Mouse (Mus musculus) right cerebral cortex, adult 18-20 months (tissue): Measurements from ENCODE around the gene Efcc1.

Experiments used
- DNase-seq: peaks from one replicate; pipeline ENCODE4 v3.0.0; 2022; ENCODE audit warnings: mixed read lengths

Gene Efcc1

DNA sequence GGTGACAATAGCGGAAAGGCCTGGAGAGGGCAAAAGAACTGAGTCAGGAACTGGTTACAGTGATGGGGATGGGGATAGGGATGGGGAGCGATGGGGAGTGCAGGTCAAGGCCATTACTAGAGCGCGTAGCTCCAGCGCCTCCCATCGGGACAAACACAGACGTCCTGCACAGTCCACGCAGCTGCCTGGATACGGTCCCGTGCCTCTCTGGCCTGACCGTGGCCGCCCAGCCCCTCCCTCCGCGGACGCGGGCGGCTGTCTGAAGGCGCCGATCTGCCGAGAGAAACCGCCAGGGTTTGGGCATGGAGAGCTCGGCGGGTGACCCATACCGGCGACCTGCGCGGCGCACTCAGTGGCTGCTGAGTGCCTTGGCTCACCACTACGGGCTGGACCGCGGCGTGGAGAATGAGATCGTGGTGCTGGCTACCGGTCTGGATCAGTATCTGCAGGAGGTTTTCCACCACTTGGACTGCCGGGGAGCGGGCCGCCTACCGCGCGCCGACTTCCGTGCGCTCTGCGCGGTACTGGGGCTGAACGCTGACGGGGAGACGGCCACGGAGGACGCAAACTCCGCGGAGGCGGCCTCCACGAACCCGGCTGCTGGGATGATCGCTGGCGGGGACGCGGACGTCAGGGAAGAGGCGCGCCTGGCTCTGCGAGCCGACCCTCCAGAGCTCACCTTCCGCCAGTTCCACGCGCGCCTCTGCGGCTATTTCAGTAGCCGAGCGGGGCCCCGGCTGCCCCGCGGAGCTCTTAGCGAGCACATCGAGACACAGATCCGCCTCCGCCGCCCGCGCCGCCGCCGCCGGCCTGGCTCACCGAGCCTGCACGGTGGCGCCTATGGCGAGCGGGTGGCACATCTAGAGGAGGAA, at the start of gene Efcc1:
TSS of gene Efcc1 (plus strand) at position 279 of the 872 bp plus-strand sequence.
- DNase-seq, result peak; percentile 68

DNA sequence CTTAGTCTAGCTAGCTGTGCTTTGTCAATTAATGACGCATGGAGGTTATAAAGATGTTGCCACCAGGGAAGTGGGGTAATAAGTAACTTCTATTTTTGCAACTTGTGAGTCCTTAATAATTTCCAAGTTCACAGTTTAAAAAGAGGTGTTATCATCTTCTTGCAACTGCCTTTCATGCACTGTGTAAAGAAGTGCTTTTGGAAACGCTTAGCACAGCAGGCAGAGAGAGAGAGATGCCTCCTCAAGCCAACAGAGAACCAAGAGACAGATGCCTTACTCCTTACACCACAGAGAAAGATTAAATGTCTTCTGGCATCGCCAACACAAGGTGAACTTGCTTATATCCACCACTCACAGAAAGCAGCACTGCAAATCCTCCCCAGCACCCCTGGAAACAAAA, 34.7 kb upstream of the Efcc1 start:
- DNase-seq, result no peak

DNA sequence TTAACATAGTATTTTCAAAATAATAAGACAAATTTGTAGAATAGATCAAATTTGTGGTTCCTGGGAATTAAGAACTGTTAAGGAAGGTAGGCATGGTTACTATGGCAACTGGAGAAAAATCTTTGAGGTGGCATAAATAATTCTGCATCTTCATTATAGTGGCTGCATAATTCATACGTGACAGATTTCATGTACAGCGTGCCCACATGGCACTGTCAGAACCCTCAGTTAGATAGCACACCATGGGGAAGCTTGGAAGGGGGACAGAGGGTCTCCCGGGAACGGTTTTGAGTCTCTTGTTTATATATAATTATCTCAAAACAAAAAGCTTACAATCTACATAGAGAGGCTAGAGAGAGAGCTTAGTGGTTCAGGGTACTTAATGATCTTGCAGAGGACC, 34.1 kb upstream of the Efcc1 start:
- DNase-seq, result no peak

DNA sequence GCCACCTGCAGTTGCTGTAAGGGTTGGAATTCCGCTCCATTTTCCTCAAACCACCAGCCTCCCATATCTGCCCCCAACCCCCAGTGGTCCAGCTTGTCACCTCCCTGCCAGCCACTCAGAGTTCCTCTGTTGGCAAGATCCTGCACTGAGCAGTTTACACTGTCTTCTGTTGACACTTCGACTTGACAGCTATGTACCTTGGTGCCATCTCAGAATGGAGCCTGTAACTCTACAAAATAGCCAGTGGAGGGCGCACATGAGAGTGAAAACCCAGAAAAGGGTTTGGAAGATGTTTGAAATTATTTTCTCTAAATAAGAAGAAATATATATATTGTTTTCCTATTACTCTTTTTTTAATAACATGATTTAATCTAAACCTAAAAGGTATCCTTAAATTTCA, 24.4 kb upstream of the Efcc1 start:
- DNase-seq, result no peak

DNA sequence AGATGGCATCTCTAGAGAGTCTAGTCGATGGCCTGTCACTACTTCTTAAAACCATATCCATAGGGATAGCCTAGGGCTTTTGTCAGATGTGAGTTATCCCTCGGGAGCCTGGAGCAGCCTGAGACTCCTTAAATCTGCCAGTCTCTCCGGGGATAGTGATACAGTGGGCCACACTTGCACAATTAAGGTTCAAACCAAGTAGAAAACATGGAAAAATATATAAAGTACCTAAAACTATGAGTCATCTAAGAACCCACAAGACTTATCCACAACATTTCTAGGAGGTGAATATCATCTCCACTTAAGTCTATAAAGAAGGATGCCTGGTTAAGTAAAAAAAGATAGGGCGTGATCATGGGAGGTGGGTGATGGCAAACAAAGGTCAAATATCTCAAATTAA, 18.4 kb upstream of the Efcc1 start:
- DNase-seq, result no peak

DNA sequence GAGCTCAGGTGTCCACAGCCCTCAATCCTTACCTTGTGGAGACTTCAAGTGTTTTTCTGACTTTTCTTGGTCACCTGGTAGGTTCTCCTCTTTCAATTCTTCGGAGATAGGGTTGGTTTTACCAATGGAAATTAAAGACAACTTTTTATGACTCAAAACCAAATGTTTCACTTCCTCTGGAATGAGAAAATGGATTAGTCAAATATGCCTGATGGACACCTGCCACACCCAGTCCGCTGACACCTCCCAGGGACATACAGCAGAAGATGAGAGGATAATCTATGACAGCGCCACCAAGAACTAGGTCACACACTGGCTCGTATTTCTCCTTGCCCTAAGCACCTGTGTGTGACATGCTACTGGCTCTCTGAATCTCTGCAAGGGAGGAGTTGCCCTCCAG, 16.6 kb upstream of the Efcc1 start:
- DNase-seq, result no peak

DNA sequence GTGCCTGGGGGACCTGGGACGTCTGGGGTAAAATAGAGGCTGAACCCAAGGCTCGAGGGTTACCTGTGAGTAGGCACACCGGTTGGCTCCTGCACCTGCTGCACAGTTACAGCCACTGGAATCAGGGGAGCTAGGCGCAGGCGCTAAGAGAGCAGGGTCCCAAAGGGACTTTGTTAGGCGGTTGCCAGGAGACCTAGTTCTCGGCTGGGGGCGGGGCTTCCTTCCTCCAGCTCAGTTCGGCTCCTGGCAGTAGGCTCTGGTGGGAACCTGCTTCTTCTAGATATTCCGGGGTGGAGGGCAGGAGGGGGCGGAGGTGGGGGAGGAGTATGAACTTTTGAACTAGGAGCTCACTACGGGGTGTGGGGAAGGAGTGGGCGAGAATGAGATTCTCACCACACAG, 8.0 kb upstream of the Efcc1 start:
- peak; percentile 63 for DNase-seq

DNA sequence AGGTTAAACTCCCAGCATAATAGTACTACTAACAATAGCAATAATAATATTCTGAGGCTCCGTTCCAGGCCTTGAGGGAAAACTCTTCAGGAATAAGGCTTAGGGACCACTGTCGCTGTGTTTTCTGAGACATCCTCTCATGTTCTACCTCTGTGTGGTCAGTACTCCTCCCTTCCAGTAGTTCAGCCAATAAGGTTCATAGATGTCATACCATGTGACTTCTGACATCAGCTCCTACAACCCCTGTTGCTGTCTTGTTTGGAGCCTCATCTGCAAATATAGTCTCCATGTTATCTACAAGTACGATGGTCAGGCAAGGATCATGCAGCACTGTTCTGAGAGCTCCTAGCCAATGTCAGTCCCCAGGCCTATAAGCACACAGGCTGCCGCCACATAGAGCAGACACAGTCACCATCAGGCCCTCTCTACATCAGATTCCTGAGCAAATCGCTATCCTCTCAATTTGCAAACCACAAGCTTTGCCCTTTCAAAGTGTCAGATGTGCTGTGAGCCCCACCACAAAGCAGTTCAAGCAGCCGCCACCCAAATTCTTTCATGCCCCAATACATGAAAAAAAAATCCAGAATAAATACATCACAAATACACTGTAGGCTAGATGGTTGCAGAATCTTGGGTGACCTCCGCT, 5.3 kb upstream of the Efcc1 start:
- DNase-seq, result no peak

DNA sequence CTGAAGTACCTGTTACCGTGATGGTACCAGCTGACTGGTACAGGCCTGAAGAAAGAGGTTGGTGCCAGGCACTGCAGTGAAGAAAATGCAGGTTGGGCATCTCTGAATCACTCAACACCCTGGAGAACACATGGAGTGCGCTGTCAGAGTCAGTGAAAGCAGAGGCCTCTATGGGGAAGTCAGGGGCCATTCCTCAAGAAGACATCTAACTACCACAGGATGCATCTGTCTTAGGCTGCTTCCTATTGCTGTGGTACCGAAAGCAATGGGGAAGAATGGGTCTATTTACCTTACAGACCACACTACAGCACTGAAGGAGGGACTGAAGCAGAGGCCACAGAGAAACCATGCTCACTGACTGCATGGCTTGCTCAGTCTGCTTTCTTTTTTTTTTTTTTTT, 2.6 kb upstream of the Efcc1 start:
- no peak for DNase-seq

DNA sequence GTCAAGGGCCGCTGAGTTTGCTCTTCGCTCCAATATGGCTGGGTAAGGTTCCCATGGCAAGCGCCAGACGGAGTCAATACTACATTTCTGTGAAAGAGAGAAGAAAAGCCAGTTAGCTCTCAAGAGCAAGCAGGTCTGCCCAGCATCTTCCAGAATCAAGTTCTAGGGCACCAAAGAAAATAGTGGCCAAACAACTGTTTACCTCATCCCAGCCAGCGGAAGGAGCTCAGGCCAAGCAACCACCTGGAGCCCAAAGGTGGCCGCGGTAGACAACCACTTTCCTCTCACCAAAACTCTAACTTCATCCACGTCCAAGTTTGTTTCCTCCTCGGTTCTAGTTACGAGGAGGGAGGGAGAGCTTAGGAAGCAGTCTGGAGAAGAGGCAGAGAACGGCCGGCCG, 528 bp upstream of the Efcc1 start:
- no peak for DNase-seq

DNA sequence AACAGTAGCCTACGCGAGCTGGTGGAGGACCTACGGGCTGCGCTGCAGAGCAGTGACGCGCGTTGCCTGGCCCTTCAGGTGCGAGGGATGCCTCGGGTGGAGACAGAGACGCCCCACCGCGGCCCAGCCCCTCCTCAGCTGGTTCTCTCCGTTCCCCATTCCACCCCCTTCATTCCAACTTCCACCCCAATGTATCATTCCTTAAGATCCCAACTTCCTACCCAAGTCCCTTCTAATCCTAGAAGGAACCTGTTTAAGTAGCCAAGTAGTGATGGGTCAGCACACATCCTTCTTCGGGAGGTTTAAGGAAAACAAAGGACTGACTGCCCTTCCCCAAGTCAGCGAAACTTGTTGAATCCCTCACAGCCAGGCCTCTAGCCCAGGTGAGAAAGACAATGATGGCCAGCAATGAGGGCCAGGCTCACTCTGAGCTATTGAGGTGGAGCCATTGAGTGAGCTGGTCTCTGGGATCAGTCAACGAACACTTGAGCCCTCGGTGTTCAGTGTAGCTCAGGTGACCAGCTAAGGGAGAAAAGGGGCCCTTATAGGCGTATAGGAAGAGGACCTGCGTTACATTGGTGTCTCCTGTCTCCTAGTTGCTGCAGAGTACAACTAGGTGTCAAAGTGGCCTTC, 910 bp downstream of the Efcc1 start:
- DNase-seq, result no peak

DNA sequence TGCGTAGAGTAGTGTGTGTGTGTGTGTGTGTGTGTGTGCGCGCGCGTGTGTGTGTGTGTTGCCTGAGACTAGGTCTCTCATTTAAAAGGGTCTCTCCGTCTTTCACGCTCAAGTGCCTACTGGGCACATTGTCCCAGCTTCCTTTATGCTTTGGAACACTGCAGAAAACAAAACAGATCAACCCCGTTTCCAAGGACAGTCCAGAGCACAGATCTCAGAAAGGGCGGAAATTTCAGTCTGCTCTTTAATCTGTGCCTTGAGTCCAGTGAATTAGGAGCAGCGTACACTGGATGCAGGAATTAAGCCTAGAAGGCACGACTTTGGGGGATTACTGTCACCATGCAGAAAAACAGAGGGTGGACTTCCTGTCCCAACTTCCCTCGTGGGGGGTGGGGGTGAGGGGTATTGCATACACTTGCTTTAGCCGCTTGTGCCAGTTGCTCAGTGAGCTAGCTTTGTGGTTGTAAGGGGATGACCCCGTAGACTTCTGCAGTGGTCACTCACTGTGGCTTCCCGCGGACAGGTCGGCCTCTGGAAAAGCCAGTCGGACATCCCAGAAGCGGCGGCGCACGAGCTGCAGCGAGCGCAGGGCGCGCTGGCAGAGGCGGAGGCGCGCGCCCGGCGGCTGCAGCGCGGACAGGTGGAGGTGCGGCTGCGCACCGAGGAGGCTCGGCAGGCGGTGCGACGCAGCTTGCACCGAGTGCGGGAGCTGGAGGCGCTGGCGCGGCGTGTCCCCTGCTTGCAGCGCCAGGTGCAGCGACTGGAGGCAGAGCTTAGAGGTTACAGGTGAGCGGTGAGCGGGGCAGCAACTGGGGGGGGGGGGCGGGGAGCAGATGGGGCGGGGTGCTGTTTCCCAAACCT, 1.7 kb downstream of the Efcc1 start:
- DNase-seq, result no peak

DNA sequence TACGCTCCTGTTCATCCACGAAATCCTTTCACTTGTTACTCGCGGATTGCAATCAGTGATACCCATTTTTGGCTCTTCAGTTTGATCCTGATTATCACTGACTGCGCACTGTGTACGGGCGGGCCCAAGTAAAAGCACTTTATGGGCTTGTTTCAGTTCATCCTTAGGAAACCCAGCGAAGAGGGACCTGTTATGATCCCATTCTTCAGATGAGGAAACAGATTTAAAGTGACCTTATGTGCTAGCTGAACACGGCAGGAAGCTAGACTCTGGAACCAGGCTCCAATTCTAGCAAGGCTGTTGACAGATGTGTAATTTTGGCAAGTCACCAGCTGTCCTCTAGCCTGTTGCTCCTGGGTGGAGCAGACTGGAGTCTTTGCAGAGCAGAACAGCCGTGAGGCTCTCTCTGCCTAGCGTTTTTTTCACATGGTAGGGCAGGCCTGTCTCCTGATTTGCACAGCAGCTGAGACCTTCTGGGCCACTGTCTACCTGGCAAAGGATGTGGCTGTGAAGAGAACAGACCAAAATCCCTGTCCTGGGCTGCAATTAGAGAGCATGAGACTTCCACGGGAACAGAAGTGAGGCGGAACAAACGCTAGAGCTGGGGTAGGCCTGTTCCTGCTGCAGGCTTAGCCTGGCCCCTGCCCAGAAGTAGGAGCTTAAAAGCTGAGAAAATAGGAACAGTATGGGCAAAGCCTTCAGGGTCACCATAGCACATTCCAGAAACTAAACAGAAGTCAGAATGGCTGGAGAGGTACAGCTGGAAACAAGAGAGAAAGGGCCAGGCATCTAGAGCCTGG, 2.7 kb downstream of the Efcc1 start:
- DNase-seq, result no peak

DNA sequence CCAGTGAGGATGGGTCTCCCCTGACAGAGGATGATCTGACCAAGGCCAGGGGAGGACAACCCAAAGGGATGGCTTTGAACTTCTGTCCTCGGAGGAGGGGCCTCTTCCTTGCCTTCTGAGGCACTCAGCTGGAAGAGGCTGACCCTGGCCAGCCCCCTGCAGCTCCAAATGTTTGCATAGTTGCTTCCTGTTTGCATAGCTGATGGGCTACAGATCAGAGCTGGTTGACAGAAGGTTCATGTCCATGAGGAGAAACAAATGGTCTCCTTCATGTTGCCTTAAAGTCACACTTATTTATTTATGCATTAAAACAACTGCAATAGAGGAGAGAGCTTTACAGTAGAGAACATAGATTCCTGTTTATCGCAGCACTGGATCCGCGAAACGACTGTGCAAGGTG, 3.5 kb downstream of the Efcc1 start:
- DNase-seq, result no peak

DNA sequence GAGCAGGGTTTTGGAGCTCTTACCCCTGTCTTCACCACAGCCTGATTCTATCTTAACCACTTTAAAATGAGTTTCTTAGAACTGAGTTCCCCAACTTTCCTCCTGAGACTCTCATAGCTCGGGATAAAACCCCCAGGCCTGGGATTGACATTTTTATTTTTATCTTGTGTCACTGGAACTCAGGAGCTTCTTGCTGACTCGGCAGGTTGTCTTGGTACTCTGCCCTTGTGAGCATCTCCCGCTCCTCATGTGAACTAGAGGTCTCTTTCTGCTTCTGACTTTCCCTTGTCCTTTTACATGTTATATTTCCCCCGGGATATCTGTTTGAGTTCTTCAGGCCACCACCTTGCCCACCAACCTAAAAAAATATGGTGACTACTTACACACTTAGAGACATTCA, 6.3 kb downstream of the Efcc1 start:
- no peak for DNase-seq

DNA sequence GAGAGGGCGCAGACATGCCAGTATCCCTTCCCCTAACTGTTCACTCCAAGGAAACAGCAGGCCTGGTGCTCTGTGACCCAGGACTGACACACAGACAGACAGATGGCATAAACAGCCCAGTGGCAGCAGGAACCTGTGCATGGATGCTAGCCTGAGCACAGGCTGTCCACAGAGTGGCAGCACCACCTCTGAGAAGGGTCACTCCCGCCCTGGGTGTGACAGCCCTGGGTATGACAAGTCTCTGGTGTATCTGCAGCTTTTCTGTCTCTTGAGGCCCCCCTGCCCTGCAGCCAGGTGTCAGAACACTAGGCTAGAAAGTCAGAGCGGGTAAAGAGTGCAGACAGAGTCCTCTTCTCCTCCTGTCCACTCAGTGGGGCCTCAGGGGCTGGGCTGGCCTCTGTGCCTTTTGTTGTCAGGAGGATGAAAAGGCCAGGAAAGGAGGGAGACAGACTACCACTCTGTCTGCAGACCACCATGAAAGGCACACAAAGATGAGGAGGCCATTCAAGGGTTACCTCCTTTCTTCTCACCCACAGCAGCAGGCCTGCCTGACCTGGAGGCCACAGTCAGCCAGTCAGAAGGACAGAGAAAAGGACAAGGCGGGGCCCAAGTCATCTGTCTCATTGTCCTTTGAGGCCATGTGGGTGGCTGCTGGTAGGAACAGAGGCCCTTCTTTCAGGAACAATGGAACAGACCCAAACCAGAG, 7.4 kb downstream of the Efcc1 start:
- DNase-seq, result no peak

DNA sequence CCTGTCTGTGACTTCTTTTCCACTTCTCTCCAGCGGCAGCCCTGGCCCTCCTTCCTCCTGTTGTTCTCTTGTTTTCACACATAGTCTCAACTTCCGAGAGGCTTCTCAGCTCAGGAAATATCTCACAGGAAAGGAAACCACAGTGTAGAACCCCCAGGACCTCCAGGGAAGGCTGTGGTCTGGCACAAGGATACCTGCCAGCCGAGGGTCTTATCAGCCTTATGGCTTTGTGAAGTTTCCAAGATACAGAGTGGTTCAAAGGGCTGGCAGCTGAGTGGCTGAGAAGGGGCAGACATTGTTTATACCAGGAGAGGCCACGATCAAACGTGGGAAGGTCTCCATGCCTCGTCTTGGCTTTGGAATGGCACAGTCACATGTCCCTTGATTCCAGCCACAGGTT, 9.2 kb downstream of the Efcc1 start:
- no peak for DNase-seq

DNA sequence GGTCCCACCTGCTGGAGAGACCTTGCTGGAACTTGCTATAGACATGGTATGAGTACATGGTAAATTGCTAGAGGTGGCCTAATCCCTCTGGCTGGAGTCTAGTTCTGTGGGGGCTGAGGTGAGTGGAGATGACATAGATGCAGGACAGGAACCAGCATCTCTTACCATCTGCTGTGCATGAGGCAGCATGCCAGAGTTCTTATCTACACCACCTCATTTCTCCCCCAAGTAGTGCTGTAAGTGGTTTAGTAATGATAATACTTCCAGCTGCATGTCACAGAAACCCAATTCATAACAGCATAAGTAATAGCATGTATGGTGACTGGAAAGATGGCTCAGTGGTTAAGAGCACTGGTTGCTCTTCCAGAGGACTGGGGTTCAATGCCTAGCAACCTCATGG, 9.8 kb downstream of the Efcc1 start:
- no peak for DNase-seq

DNA sequence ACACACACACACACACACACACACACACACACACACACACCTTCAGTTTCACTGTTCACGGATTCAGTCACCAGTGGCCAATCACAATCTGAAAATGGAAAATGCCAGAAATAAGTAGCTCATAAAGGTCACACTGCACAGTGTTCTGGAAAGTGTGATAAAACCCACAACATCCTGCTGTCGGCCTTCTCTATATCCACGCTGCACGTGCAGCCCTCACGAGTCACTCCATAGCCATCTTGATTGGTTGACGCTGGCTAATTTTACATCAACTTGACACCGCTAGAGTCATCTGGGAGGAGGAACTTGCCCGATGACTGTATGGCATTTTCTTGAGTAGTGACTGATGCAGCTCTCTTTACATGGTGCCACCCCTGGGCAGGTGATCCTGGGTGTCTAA, 11.3 kb downstream of the Efcc1 start:
- DNase-seq, result no peak

DNA sequence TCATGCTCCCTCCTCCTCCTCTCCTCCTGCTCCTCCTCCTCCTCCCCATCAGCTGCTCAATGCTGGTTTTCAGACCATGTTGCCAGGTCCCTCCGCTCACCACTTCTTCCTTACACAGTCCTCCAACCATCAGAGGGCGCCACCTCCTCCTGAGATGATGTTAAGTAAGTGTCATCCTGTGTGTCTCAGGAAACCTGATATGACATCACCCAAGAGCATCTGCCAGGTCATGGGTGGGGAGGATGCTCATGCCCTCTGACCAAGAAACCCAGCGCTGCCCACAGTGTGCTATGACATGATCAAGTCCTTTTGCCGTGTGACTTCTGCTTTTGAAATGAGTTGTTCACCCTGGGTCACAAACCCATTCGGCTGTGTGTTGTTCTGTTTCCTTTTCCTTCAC, 12.1 kb downstream of the Efcc1 start:
- no peak for DNase-seq

DNA sequence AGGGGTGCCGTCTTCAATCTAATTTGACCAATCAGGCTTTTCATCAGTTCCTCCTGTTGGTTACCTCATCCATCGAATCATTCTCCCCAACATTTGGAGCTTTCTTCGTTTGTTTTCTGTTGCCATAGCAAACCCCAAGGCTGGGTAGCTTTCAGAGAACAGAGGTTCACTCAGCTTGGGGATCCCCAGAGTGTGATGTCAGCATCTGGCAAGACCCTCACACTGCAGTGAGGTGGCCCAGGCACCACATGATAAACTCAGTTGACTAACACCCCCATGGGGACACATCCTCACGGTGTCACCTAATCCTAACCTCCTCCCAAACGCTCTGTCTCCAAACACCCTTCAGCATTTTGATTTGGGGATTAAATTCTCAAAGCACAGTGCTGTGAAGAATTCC, 12.6 kb downstream of the Efcc1 start:
- DNase-seq, result no peak

DNA sequence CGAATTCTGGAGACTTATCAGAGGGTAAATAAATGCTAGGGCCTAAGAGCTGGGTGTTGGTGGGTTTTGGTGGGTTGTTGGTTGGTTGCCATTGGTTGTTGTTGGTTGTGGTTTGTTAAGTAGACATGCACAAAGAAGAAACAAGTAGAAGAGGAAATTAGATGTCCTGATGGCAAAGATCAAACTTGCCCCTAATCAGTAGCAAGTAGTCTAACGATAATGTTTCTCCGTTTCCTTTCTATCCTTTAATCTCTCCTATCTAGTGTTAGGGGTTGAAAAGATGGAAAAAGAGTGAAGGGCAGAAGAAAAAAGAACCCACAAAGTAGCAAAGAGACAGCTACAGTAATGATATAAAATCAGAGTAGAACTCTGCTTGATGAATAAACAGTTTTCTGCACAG, 14.0 kb downstream of the Efcc1 start:
- no peak for DNase-seq
